Mouse (Mus musculus) liver, embryonic 14.5 days (tissue): ENCODE results near the gene D10Wsu102e. TPM values are rescaled to one million over a fixed set of nuclear protein-coding genes. Genes with fewer than 3 reads are reported as not detected.

Experiments
- ATAC-seq: fragments of 200-750 bp; cut with Nextera tagmentation; 2 replicates; pipeline ENCODE4 v1.8.0; 2017; ENCODE audit warnings: moderate number of reproducible peaks, mild to moderate bottlenecking, moderate library complexity; ENCODE audit not compliant: insufficient read depth
- DNase-seq, 3 experiments: peaks; one replicate each; pipeline ENCODE4 v3.0.0-alpha.2; 2012 to 2013; ENCODE audit warnings: low read depth in 3 of 3, low spot score in 3 of 3
- H3K27ac ChIP-seq: fragments of 300-500 bp; sonication (generic); 2 replicates; pipeline ENCODE4 v1.5.1; 2014; ENCODE audit warnings: moderate library complexity, mild to moderate bottlenecking, control low read depth, inconsistent platforms
- H3K27me3 ChIP-seq: fragments of 300-500 bp; sonication (generic); 2 replicates; pipeline ENCODE4 v1.6.1; 2014; ENCODE audit warnings: mild to moderate bottlenecking, low read length, moderate library complexity; ENCODE audit not compliant: control insufficient read depth, insufficient read depth
- H3K36me3 ChIP-seq: fragments of 300-500 bp; sonication (generic); replicated peaks from 2 replicates; pipeline ENCODE4 v1.6.1; 2014; ENCODE audit warnings: low read depth; ENCODE audit not compliant: control insufficient read depth, insufficient read depth
- H3K4me1 ChIP-seq, 2 experiments: fragments of 200-500 bp in 1 of 2; fragments of 300-500 bp in 1 of 2; sonication (generic) in 1 of 2; replicated peaks; 2 replicates each; pipeline ENCODE4 v1.6.1; 2012 to 2014; ENCODE audit warnings: antibody characterized with exemption in 1 of 2, inconsistent platforms in 1 of 2, low read length in 1 of 2; ENCODE audit not compliant: control insufficient read depth in 2 of 2, insufficient read depth in 2 of 2
- H3K4me2 ChIP-seq: fragments of 300-500 bp; sonication (generic); 2 replicates; pipeline ENCODE4 v1.6.1; 2014; ENCODE audit warnings: low read depth, mild to moderate bottlenecking, control low read depth, moderate library complexity
- H3K4me3 ChIP-seq, 2 experiments: fragments of 200-500 bp in 1 of 2; fragments of 300-500 bp in 1 of 2; sonication (generic) in 1 of 2; 2 replicates each; pipeline ENCODE4 v1.5.1; 2012 to 2014; ENCODE audit warnings: low read depth in 2 of 2, low read length in 2 of 2, mild to moderate bottlenecking in 2 of 2, control low read depth in 1 of 2, inconsistent platforms in 1 of 2, moderate library complexity in 1 of 2; ENCODE audit not compliant: insufficient read depth in 1 of 2
- H3K9ac ChIP-seq: fragments of 300-500 bp; sonication (generic); replicated peaks from 2 replicates; pipeline ENCODE4 v1.6.1; 2014; ENCODE audit warnings: mild to moderate bottlenecking, control low read depth, moderate library complexity
- H3K9me3 ChIP-seq: fragments of 300-500 bp; sonication (generic); 2 replicates; pipeline ENCODE4 v1.6.1; 2016; ENCODE audit warnings: low read length, mixed read lengths; ENCODE audit not compliant: control insufficient read depth
- CTCF ChIP-seq: IDR thresholded peaks from 2 replicates; pipeline ENCODE4 v1.5.1; 2016; ENCODE audit warnings: antibody characterized with exemption, low read depth, control low read depth
- EP300 ChIP-seq: IDR thresholded peaks from 2 replicates; pipeline ENCODE4 v1.6.1; 2016; ENCODE audit warnings: antibody characterized with exemption, low read depth
- WGBS: fragments of 180-500 bp; shearing (Covaris S2); extraction: QIAGEN DNeasy Blood & Tissue Kit; methylation state at CpG from one replicate; pipeline ENCODE4 v1.1.7; 2014; ENCODE audit not compliant: insufficient replicate concordance; 5-methylcytosine and 5-hydroxymethylcytosine counted together
- polyA plus RNA-seq, 2 experiments: library from polyadenylated mRNA; depleted of rRNA in 1 of 2; stranded (reverse) in 1 of 2; unstranded in 1 of 2; fragments of >200 nt; fragmentation: Nextera tagmentation in 1 of 2; extraction: Ambion mirVana in 1 of 2; gene quantifications; 2 replicates each; pipeline versions ENCODE4 v1.2.1 to v1.2.3; 2012 to 2014

The D10Wsu102e gene
- polyA plus RNA-seq, 2 experiments: 0.19 to 0.20 TPM

- Histone ChIP-seq H3K36me3 (no peaks in the 10 kb centered on the region), H3K9ac (no peak overlapping the region), H3K27me3 (no peaks in the 10 kb centered on the region), H3K9me3 (no peaks in the 10 kb centered on the region; the same call in 1 of the 2 replicates), H3K4me3 (no peak overlapping the region), H3K27ac (no peak overlapping the region), H3K4me1 (no peaks in the 10 kb centered on the region), H3K4me2 (no peak overlapping the region)
- no peak for ATAC-seq
- no peak for TF ChIP-seq EP300
- WGBS: 59% methylated on average over 3 of the region's 3 CpGs
- DNase-seq: no peak
Observed at GRCm38 (mm10) chr10:83457531-83457930, 97.5 kb downstream of the D10Wsu102e start.

GRCm38 (mm10) chr10:83475226-83475625 is 115.2 kb downstream of the D10Wsu102e start:
- ATAC-seq (no peak), DNase-seq (no peak)
- H3K9ac ChIP-seq: no peak overlapping the region
- H3K4me2 ChIP-seq: no peak overlapping the region
- H3K9me3 ChIP-seq: no peaks in the 10 kb centered on the region; the same call in 1 of the 2 replicates
- H3K36me3 ChIP-seq: no peaks in the 10 kb centered on the region
- H3K4me3 ChIP-seq: no peak overlapping the region
- TF ChIP-seq EP300 (no peak), CTCF (no peak)
- no peak overlapping the region for H3K27ac ChIP-seq
- H3K27me3 ChIP-seq: no peaks in the 10 kb centered on the region
- H3K4me1 ChIP-seq: no peaks in the 10 kb centered on the region
- 75% methylated on average over 13 of the region's 13 CpGs for WGBS

- ATAC-seq: no peak
- H3K36me3 ChIP-seq: no peaks in the 10 kb centered on the region
- no peak overlapping the region for H3K4me3 ChIP-seq
- WGBS: 59% methylated on average over 5 of the region's 5 CpGs
- no peaks in the 10 kb centered on the region for H3K4me1 ChIP-seq
- no peak overlapping the region for H3K27ac ChIP-seq
- H3K27me3 ChIP-seq: no peaks in the 10 kb centered on the region
- H3K9me3 ChIP-seq: no peaks in the 10 kb centered on the region; the same call in 1 of the 2 replicates
- no peak overlapping the region for H3K4me2 ChIP-seq
- no peak overlapping the region for H3K9ac ChIP-seq
- no peak for DNase-seq
- TF ChIP-seq EP300: no peak
- no peak for TF ChIP-seq CTCF
Observed at GRCm38 (mm10) chr10:83477286-83477685, 117.3 kb downstream of the D10Wsu102e start.

GRCm38 (mm10) chr10:83490506-83490905 is 130.5 kb downstream of the D10Wsu102e start:
- Histone ChIP-seq H3K4me3 (no peak overlapping the region), H3K4me2 (no peak overlapping the region), H3K4me1 (no peaks in the 10 kb centered on the region), H3K9ac (no peak overlapping the region), H3K27ac (no peak overlapping the region), H3K27me3 (no peaks in the 10 kb centered on the region), H3K9me3 (no peaks in the 10 kb centered on the region), H3K36me3 (no peaks in the 10 kb centered on the region)
- WGBS: 69% methylated on average over 6 of the region's 6 CpGs
- DNase-seq (no peak), ATAC-seq (no peak)
- TF ChIP-seq EP300 (no peak), CTCF (no peak)

GRCm38 (mm10) chr10:83497321-83497720 is 137.3 kb downstream of the D10Wsu102e start:
- WGBS: 75% methylated on average over 13 of the region's 13 CpGs
- H3K36me3 ChIP-seq: no peaks in the 10 kb centered on the region
- H3K9ac ChIP-seq: no peak overlapping the region
- ATAC-seq (no peak), DNase-seq (no peak)
- H3K27ac ChIP-seq: no peak overlapping the region
- no peak overlapping the region for H3K4me2 ChIP-seq
- no peak overlapping the region for H3K4me3 ChIP-seq
- no peaks in the 10 kb centered on the region for H3K27me3 ChIP-seq
- no peaks in the 10 kb centered on the region for H3K4me1 ChIP-seq
- no peaks in the 10 kb centered on the region for H3K9me3 ChIP-seq
- TF ChIP-seq CTCF: no peak
- no peak for TF ChIP-seq EP300
